Mouse (Mus musculus) liver, embryonic 15.5 days (tissue): ENCODE data around the gene Olfr33. TPM values are rescaled to one million over a fixed set of nuclear protein-coding genes. Genes with fewer than 3 reads are reported as not detected.

ENCODE experiments used
- ATAC-seq: fragments of 200-750 bp; cut with Nextera tagmentation; 2 replicates; pipeline ENCODE4 v1.8.0; 2017; ENCODE audit warnings: moderate number of reproducible peaks, mild to moderate bottlenecking, moderate library complexity; ENCODE audit not compliant: insufficient read depth
- H3K27ac ChIP-seq: fragments of 300-500 bp; sonication (generic); replicated peaks from 2 replicates; pipeline ENCODE4 v1.5.1; 2015; ENCODE audit warnings: mild to moderate bottlenecking, inconsistent platforms
- H3K27me3 ChIP-seq: fragments of 300-500 bp; sonication (generic); 2 replicates; pipeline ENCODE4 v1.6.1; 2015; ENCODE audit warnings: mild to moderate bottlenecking, inconsistent platforms
- H3K36me3 ChIP-seq: fragments of 300-500 bp; sonication (generic); replicated peaks from 2 replicates; pipeline ENCODE4 v1.6.1; 2015; ENCODE audit warnings: moderate library complexity, mild to moderate bottlenecking, inconsistent platforms
- H3K4me1 ChIP-seq: fragments of 300-500 bp; sonication (generic); replicated peaks from 2 replicates; pipeline ENCODE4 v1.6.1; 2015; ENCODE audit warnings: inconsistent platforms
- H3K4me2 ChIP-seq: fragments of 300-500 bp; sonication (generic); 2 replicates; pipeline ENCODE4 v1.6.1; 2015; ENCODE audit warnings: moderate library complexity, mild to moderate bottlenecking, inconsistent platforms
- H3K4me3 ChIP-seq: fragments of 300-500 bp; sonication (generic); replicated peaks from 2 replicates; pipeline ENCODE4 v1.5.1; 2015; ENCODE audit warnings: mild to moderate bottlenecking, inconsistent platforms
- H3K9ac ChIP-seq: fragments of 300-500 bp; sonication (generic); 2 replicates; pipeline ENCODE4 v1.6.1; 2015; ENCODE audit warnings: moderate library complexity, mild to moderate bottlenecking, inconsistent platforms
- H3K9me3 ChIP-seq: fragments of 300-500 bp; sonication (generic); replicated peaks from 2 replicates; pipeline ENCODE4 v1.6.1; 2016; ENCODE audit warnings: inconsistent platforms
- WGBS: fragments of 180-500 bp; shearing (Covaris S2); methylation state at CpG from one replicate; pipeline ENCODE4 v1.1.7; 2015; ENCODE audit warnings: mixed read lengths; ENCODE audit not compliant: insufficient replicate concordance; 5-methylcytosine and 5-hydroxymethylcytosine counted together
- polyA plus RNA-seq: library from polyadenylated mRNA; unstranded; fragments of >200 nt; fragmentation: Nextera tagmentation; extraction: Ambion mirVana; gene quantifications from 2 replicates; pipeline ENCODE4 v1.2.1, GENCODE M21; 2015

Gene Olfr33
- not detected in 2 replicates for polyA plus RNA-seq

DNA sequence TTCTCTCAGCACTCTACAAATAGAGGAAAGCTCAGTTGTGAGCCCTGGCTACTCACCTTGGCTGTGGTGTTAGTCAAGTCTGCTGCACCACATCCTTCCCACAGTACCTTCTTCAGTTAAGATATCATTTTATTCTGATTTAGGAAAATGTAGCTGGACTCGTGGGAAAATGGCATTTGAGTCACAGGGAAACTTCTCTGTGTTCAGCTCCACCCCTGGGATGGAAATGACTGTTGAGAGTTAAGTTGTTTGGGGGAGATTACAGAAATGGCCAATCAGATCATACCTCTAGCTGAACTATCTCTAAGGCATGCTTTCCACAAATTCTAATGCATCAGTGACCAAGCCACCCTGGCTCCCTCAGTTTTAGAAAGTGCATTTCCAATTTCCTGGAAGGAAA, at the start of gene Olfr33:
Gene Olfr33, minus strand, starts transcription at position 101 of the 400 bp plus-strand sequence.
- Histone ChIP-seq H3K27ac (no peak within 1 kb of the TSS), H3K4me1 (no peaks in the 10 kb centered on the region), H3K36me3 (no peaks in the 10 kb centered on the region), H3K9me3 (no peaks in the 10 kb centered on the region), H3K4me2 (no peak within 1 kb of the TSS), H3K9ac (no peak within 1 kb of the TSS), H3K4me3 (no peak within 1 kb of the TSS), H3K27me3 (no peaks in the 10 kb centered on the region)
- ATAC-seq: no peak
- WGBS: 21% methylated on average over 1 of the region's 1 CpGs

DNA sequence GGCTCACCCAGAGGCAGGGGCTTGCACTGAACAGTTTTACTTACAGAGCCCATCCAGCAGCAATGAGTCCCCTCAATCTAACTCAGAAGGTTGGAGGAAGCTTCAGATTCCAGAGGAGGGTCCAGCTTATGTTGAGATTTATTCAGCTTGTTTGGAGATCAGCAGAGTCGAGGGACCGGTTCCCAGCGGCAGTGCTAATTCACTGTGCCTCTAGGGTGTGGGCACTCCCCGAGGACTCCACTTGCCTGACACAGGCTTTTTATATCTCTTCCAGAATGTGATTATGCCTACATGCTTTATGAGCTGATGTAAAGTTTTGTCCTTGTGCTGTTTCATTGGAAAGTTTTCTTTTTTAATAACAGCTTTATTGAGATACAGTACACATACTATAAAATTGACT, 40.4 kb upstream of the Olfr33 start, which contains the start of the genes Olfr560 and Olfr78:
Gene Olfr560, minus strand, starts transcription at position 101 of the 400 bp plus-strand sequence.
Gene Olfr78, minus strand, starts transcription at position 206 of the 400 bp plus-strand sequence.
- H3K4me2 ChIP-seq: no peak within 1 kb of the TSS
- no peaks in the 10 kb centered on the region for H3K4me1 ChIP-seq
- H3K27ac ChIP-seq: no peak within 1 kb of the TSS
- ATAC-seq: no peak
- no peaks in the 10 kb centered on the region for H3K36me3 ChIP-seq
- H3K4me3 ChIP-seq: no peak within 1 kb of the TSS
- no peaks in the 10 kb centered on the region for H3K9me3 ChIP-seq
- WGBS: 57% methylated on average over 4 of the region's 4 CpGs
- H3K9ac ChIP-seq: no peak within 1 kb of the TSS
- H3K27me3 ChIP-seq: no peaks in the 10 kb centered on the region

- 16% methylated on average over 1 of the region's 1 CpGs for WGBS
- ATAC-seq: no peak
Measured at GRCm38 (mm10) chr7:102752086-102752485, 33.2 kb upstream of the Olfr33 start.

GRCm38 (mm10) chr7:102737705-102738104, 18.8 kb upstream of the Olfr33 start:
- WGBS: 37% methylated on average over 2 of the region's 2 CpGs
- Histone ChIP-seq H3K27ac (no peak overlapping the region), H3K4me2 (no peak overlapping the region), H3K4me3 (no peak overlapping the region), H3K9ac (no peak overlapping the region), H3K27me3 (no peaks in the 10 kb centered on the region), H3K4me1 (no peaks in the 10 kb centered on the region), H3K36me3 (no peaks in the 10 kb centered on the region), H3K9me3 (no peaks in the 10 kb centered on the region)
- ATAC-seq: no peak

More at GRCm38 (mm10) chr7:102752086-102752485, 33.2 kb upstream of the Olfr33 start:
- Histone ChIP-seq H3K36me3 (no peaks in the 10 kb centered on the region), H3K9me3 (no peaks in the 10 kb centered on the region), H3K4me3 (no peak overlapping the region), H3K4me2 (no peak overlapping the region), H3K4me1 (no peaks in the 10 kb centered on the region), H3K9ac (no peak overlapping the region), H3K27ac (no peak overlapping the region), H3K27me3 (no peaks in the 10 kb centered on the region)

- WGBS: 53% methylated on average over 1 of the region's 1 CpGs
- no peak for ATAC-seq
Measured at GRCm38 (mm10) chr7:102733793-102734192, 14.9 kb upstream of the Olfr33 start.

DNA sequence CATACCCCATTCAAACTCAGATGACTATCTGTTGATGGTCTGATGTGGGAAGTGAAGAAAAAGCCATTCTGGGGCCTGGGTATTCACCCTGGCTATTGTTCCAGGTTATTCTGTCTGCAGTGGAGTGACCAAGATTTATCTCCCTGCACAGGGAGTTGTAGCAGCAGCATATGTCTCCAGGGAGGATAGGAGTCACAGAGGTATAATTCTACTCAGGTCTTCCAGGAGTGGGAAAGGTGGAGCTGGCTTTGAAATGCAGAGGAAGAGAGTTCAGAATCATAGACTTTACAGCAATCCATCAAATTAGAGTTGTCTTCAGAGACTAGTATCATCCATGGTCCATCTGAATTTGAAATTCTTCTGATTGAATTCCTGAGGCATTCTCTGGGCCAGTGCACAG, 8.5 kb upstream of the Olfr33 start, which contains the start of gene Olfr559:
Gene Olfr559, minus strand, starts transcription at position 101 of the 400 bp plus-strand sequence.
- Histone ChIP-seq H3K27me3 (no peaks in the 10 kb centered on the region), H3K4me3 (no peak within 1 kb of the TSS), H3K9ac (no peak within 1 kb of the TSS), H3K36me3 (no peaks in the 10 kb centered on the region), H3K4me1 (no peaks in the 10 kb centered on the region), H3K9me3 (no peaks in the 10 kb centered on the region), H3K4me2 (no peak within 1 kb of the TSS), H3K27ac (no peak within 1 kb of the TSS)
- ATAC-seq: no peak

More at GRCm38 (mm10) chr7:102733793-102734192, 14.9 kb upstream of the Olfr33 start:
- Histone ChIP-seq H3K4me3 (no peak overlapping the region), H3K27ac (no peak overlapping the region), H3K9me3 (no peaks in the 10 kb centered on the region), H3K27me3 (no peaks in the 10 kb centered on the region), H3K4me2 (no peak overlapping the region), H3K4me1 (no peaks in the 10 kb centered on the region), H3K36me3 (no peaks in the 10 kb centered on the region), H3K9ac (no peak overlapping the region)

GRCm38 (mm10) chr7:102701915-102702314, 17.0 kb downstream of the Olfr33 start, which contains the start of gene Olfr558:
Olfr558 (plus strand) TSS chr7:102702215.
- Histone ChIP-seq H3K36me3 (no peaks in the 10 kb centered on the region), H3K9ac (no peak within 1 kb of the TSS), H3K27ac (no peak within 1 kb of the TSS), H3K4me2 (no peak within 1 kb of the TSS), H3K4me3 (no peak within 1 kb of the TSS), H3K27me3 (no peaks in the 10 kb centered on the region), H3K9me3 (no peaks in the 10 kb centered on the region), H3K4me1 (no peaks in the 10 kb centered on the region)
- ATAC-seq: no peak

- Histone ChIP-seq H3K9me3 (no peaks in the 10 kb centered on the region), H3K4me3 (no peak overlapping the region), H3K36me3 (no peaks in the 10 kb centered on the region), H3K4me1 (no peaks in the 10 kb centered on the region), H3K9ac (no peak overlapping the region), H3K27ac (no peak overlapping the region), H3K4me2 (no peak overlapping the region), H3K27me3 (no peaks in the 10 kb centered on the region)
- ATAC-seq: no peak
- 62% methylated on average over 7 of the region's 7 CpGs for whole genome bisulfite sequencing
Measured at GRCm38 (mm10) chr7:102698461-102698860, 20.4 kb downstream of the Olfr33 start.

GRCm38 (mm10) chr7:102695358-102696125, 23.3 kb downstream of the Olfr33 start, which contains the start of gene Olfr557:
Olfr557 (plus strand) TSS chr7:102695910.
- Histone ChIP-seq H3K9ac (no peak within 1 kb of the TSS), H3K4me2 (no peak within 1 kb of the TSS), H3K36me3 (no peaks in the 10 kb centered on the region), H3K27me3 (no peaks in the 10 kb centered on the region), H3K27ac (no peak within 1 kb of the TSS), H3K4me3 (no peak within 1 kb of the TSS), H3K4me1 (no peaks in the 10 kb centered on the region), H3K9me3 (no peaks in the 10 kb centered on the region)
- ATAC-seq: no peak
- WGBS: 63% methylated on average over 5 of the region's 5 CpGs

DNA sequence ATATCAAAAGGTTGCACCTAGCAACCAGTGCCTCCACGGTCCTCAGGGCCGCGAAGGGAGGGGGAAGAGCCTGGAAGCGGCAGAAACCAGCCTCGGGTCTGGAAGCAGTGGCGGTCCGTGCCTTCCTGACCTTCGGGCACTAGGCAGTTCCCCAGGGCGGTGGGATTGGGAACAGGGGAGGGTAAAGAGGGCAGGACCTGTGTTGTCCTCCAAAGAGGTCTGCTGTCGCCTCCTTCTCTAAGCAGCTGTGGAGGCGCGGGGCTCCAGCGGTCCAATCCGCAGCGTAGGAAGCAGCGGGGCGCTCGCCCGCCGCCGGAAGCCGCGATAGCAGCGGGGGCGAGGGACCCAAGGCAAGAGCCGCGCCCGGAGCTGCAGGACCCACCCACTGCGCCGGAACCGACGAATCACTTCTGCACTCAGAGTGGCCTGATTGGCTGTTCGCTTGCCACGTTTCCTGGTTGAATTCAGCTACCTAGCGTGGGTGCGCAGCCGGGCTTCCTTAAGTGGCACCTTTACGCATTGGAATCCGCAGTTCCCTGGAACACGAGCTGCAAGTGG, 31.8 kb downstream of the Olfr33 start, which contains the start of gene Trim68:
Gene Trim68, minus strand, starts transcription at position 384 of the 558 bp plus-strand sequence.
- Histone ChIP-seq H3K27ac (no peak within 1 kb of the TSS), H3K4me3 (peak within 1 kb of the TSS; percentile 56), H3K9ac (peak within 1 kb of the TSS; percentile 50; the same call in 1 of the 2 replicates), H3K36me3 (no peaks in the 10 kb centered on the region), H3K4me2 (peak within 1 kb of the TSS; percentile 74), H3K4me1 (no peaks in the 10 kb centered on the region), H3K27me3 (no peaks in the 10 kb centered on the region), H3K9me3 (no peaks in the 10 kb centered on the region)
- WGBS: under 1% methylated on average over 40 of the region's 40 CpGs
- peak; percentile 96 for ATAC-seq

- H3K36me3 ChIP-seq: no peaks in the 10 kb centered on the region
- H3K27ac ChIP-seq: no peak overlapping the region
- WGBS: 92% methylated on average over 1 of the region's 1 CpGs
- no peak overlapping the region for H3K4me3 ChIP-seq
- H3K4me1 ChIP-seq: no peaks in the 10 kb centered on the region
- H3K27me3 ChIP-seq: no peaks in the 10 kb centered on the region
- H3K9me3 ChIP-seq: no peaks in the 10 kb centered on the region
- H3K9ac ChIP-seq: no peak overlapping the region
- H3K4me2 ChIP-seq: no peak overlapping the region
- no peak for ATAC-seq
Measured at GRCm38 (mm10) chr7:102681916-102682315, 37.0 kb downstream of the Olfr33 start.
